ENCODE assay signal across 26 mouse cellular contexts in the genomic region with DNA sequence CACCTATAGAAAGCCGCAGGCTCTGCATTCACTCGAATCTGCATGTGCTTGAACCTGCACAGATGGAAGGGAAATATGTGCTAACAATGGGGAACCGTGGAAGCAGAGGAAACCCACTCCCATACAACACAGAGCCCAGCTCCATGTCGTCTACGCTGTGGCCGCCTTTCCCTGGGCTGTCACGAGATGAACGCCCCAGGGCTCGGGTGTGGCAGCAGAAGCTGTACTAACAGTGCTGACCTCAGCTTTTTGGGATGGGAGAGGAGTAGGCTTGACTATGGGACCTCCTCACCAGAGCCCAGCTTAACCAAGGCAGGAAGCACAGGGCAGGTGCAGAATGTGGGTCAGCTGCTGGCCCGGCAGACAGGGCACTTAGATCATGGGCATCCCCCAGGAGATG. TPM values are rescaled to one million over a fixed set of nuclear protein-coding genes. Genes with fewer than 3 reads are reported as not detected.
"Had no signal": no experiment of that assay in that cellular context is flagged by ENCODE, and none has a peak within 500 bp of the region (broad histone marks: within the 10 kb centered on the region; RNA-seq: fewer than 3 reads in every experiment).

No protein-coding gene starts in this region.

- H3K27me3 ChIP-seq: midbrain, embryonic 12.5 days; neural tube, embryonic 13.5 days; neural tube, embryonic 15.5 days had no signal

- H3K27ac ChIP-seq: midbrain, embryonic 10.5 days; midbrain, embryonic 12.5 days; neural tube, embryonic 13.5 days; neural tube, embryonic 15.5 days had no signal

- H3K9ac ChIP-seq: lung, embryonic 14.5 days; midbrain, embryonic 12.5 days; neural tube, embryonic 13.5 days; neural tube, embryonic 15.5 days had no signal

- H3K4me2 ChIP-seq: lung, embryonic 14.5 days; midbrain, embryonic 12.5 days; neural tube, embryonic 13.5 days; neural tube, embryonic 15.5 days had no signal

- H3K9me3 ChIP-seq: midbrain, embryonic 10.5 days; midbrain, embryonic 12.5 days; neural tube, embryonic 13.5 days; neural tube, embryonic 15.5 days had no signal

- H3K4me3 ChIP-seq: midbrain, embryonic 10.5 days; midbrain, embryonic 12.5 days; myocyte; neural tube, embryonic 13.5 days; neural tube, embryonic 15.5 days had no signal

- DNase-seq: lung, adult 18-20 months; lung, embryonic 14.5 days; lung, postnatal 10 days; lung, postnatal 4 days; midbrain, embryonic 14.5 days; retina, postnatal 1 day; right cerebral cortex, adult 18-20 months; right cerebral cortex, postnatal 25 days; right cerebral cortex, postnatal 4 days; spleen, adult 18-20 months; thymus, adult 18-20 months; thymus, postnatal 14 days; thymus, postnatal 36 days had no signal

- ATAC-seq: midbrain, embryonic 16.5 days had no signal

RNA-seq across cellular contexts. Expression of a gene that starts 29.1 kb away (rescaled TPM):
- total RNA-seq: megakaryocyte, adult 5-6 weeks; megakaryocyte-erythroid progenitor cell, adult 5-6 weeks had no signal
- polyA plus RNA-seq: lung, embryonic 14.5 days; lung, embryonic 16.5 days; midbrain, embryonic 10.5 days; midbrain, embryonic 12.5 days; midbrain, embryonic 14.5 days; myocyte; neural tube, embryonic 11.5 days; neural tube, embryonic 13.5 days; neural tube, embryonic 15.5 days; small intestine, adult 2 months; stomach, embryonic 14.5 days; stomach, embryonic 16.5 days had no signal

RNA-seq across cellular contexts. Expression of a gene that starts 42.2 kb away (rescaled TPM):
- total RNA-seq: megakaryocyte, adult 5-6 weeks; megakaryocyte-erythroid progenitor cell, adult 5-6 weeks had no signal
- polyA plus RNA-seq: lung, embryonic 16.5 days; myocyte; small intestine, adult 2 months; stomach, embryonic 14.5 days; stomach, embryonic 16.5 days had no signal
